Mouse (Mus musculus): ENCODE measurements at regions not wholly inside any gene's neighbourhood (a gene's known extent, or its start where the extent isn't known, plus 50 kb on each side); places are given as distances from the start of the nearest gene placed in this dataset.

DNA sequence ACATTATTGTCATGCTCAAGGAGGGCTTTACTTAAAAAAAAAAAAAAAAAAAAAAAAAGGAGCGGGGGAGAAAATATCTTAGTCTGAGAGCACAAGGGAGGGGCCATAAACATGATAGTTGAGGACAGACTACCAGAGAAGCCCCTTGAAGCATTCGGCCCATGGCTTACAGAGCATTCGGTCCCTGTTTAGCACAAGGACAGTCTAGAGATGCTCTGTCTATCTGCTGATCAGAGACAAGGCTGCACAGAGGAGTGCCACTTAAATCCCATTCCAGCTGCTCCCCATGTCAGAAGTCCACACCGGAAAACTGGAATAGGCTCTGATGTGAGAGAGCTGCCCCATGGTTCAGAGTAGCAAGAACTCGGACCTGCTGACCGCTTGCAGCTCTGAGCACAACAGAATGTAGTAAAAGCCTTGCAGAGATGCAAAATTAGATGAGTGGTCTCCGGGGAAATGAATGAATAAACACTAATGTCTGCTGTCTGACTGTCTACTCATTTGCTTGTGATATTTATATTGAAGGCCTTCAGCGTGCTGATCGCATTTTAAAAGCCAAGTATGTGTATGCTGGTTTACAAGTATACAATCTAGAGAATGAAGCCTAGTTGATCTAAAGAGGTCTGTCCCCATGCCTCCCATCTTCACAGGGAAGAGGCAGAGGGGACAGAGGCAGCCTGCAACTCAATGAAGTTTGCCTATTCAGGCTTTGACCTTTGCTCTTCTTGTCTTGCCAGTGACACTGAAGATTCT is 158.4 kb upstream of the Zbtb20 start:
- intact Hi-C loops (cut with DNase I): no loop called here
- DNase-seq: no peak

GRCm38 (mm10) chr16:42702676-42703075 is 173.0 kb upstream of the Zbtb20 start:
- no peak for DNase-seq
- intact Hi-C loops (cut with DNase I): no loop called here

DNA sequence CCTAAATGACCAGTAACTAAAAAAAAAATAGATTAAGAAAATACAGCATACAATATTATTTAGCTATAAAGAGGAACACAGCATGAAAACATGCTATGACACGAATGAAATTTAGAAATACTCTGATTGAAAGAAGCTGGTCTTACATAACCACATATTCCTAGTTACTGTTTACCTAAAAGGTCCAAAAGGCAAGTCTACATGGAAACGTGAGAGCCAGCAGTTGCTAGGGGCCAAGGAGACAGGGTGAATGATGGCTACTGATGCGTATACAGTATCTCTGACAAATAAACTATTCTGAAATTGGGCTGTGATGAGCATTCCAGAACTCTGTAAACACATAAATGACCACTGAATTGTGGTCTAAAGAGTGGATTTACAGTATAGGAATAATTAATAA is 194.5 kb upstream of the Zbtb20 start:
- intact Hi-C loops (cut with DNase I): no loop called here
- DNase-seq: no peak

- intact Hi-C loops (cut with DNase I): loop anchor here (10.0 kb wide), 1 partner anchor 108 kb away; no protein-coding TSS in a partner anchor
- no peak for DNase-seq
These were observed 198.5 kb upstream of the Zbtb20 start for GRCm38 (mm10) chr16:42677211-42677610.

DNA sequence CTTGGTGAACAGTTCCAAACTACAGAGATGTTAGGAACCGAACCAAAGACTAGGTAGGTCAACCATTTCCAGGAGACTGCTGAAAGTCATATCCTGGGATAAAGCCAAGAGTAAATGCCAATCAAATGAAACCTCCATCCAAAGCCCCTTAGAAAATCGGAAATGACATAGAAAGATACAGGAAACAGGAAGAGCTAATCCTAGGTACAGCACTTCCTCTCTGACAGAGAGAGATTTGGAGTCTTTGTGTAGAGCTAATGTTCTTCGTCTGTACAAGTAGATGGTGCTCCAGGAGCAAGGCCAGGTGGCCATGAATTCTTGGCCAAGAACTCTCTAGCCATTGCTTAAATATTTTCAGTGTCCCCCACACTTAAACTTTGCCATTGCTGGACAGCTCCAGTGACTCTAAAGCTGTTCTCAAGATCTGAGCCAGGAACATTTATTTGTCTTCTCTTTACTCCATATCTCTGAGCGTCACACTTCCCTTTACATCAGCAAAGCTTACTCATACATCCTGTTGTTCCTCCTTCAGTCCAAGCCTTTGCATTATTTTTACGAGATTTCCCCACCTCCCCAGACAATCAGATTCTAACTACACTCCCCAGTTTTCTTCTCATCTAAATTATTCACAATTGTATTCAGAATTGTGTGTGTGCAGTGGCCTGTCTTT is 199.1 kb upstream of the Zbtb20 start:
- peak in 1 of 2 experiments; percentile 5 for DNase-seq
- intact Hi-C loops (cut with DNase I): loop anchor here (10.0 kb wide), 1 partner anchor 108 kb away; no protein-coding TSS in a partner anchor

- intact Hi-C loops (cut with DNase I): loop anchor here (10.0 kb wide), 1 partner anchor 110 kb away; no protein-coding TSS in a partner anchor
These were observed 200.7 kb upstream of the Zbtb20 start for GRCm38 (mm10) chr16:42675031-42675430.

GRCm38 (mm10) chr16:42666601-42667000 is 209.1 kb upstream of the Zbtb20 start:
- intact Hi-C loops (cut with DNase I): no loop called here

More at GRCm38 (mm10) chr16:42675031-42675430, 200.7 kb upstream of the Zbtb20 start:
- DNase-seq: no peak

DNA sequence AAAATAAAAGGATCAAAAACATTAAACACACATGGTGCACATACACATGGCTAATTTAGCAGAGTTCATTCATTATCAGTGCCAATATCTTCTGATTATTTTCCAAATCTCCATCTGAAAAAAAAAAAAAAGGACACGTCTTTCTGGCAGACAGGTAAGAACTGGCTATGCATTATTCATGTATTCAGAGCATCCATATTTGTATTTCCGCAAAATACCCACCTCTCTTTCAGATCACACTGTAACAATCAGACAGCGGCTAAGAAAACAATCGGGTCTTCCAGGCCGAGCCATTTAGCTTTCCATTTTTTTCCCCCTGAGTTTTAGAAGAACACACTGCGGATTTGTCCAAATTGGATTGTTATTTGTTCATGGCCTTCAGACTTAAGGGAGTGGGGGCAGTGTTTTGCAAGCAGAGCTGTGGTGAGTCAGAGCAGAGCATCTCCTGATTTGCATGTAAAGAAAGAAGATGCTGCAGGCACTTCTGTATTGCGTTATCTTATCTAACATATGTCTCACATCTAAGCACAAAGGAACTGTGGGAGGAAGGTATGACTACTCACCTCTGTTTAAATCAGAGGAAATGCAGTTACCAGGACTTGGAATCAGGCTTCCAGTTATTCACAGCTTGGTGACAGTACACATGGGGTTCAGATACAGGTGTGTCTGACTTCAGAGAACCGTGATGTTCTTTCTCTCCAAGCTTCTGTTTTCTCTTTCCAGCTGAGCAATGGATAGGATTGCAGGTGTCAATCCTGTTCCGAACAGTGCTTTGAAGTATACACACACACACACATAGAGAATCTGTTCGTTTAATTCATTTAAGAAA is 223.6 kb upstream of the Zbtb20 start:
- intact Hi-C loops (cut with DNase I): no loop called here
- DNase-seq: no peak

More at GRCm38 (mm10) chr16:42666601-42667000, 209.1 kb upstream of the Zbtb20 start:
- no peak for DNase-seq

DNA sequence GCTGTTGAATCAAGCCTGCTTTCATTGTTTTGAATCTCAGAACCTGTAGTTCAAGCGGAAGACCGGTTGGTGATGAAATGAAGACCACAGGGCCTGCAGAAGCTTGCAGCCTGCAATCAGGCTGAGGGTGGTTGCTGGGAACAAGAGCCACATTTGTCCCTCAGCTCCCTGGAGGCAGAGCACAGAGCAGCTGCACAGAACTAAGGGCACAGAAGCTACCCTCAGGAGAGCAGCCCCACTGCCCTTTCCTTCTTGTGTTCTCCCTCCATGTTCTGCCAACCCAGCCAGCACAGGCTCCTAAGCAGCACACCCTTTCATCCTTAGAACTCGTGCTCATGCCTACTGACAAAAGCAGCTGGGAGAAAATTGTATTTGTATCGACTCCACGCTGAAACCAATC is 225.9 kb upstream of the Zbtb20 start:
- no peak for DNase-seq
- intact Hi-C loops (cut with DNase I): no loop called here

DNA sequence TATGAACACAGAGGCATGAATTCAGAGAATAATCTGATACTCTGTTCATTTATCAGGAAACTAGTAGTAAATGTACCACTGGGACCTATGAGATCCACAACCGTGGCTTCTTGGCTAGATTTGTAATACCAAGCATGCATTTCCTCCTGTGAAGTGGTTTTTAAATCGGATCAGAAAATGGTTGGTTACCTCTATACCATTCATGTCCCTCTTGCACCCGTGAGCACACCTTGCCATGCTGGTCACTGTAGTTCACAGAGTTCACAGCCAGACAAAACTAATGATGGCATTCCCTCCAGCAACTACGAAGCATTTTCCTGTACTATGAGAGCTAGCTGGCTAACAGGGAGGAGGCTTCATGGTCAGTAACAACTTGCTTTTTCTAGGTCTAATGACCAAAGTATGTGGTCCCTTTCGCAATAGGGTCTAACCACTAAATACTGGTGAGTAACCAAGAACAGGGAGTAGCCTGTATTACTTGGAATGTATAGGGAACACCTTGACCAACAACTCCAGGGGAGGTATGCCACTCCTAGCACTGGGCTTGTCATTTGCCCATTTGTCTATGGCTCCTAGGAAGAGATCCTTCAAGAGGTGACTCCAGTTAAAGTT is 227.0 kb upstream of the Zbtb20 start:
- intact Hi-C loops (cut with DNase I): no loop called here

DNA sequence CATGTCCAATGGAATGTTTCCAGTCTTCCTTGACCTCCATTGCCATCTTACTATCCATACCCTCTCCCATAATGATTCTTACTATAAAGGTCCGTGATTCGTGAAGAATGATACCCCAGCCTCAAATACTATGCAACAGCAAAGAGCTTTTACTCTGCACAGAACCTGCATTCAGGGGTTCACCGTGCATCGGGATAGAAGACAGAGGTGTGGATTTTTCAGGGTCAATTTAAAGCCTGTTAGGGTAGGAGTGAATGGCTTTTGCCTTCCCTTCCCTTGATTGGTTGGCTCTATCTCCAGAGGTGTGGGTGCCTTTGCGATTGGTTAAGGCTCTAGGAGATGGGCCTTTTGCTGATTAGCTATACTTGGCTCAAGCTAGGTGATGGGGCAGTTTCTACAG is 227.9 kb upstream of the Zbtb20 start:
- intact Hi-C loops (cut with DNase I): no loop called here
- DNase-seq: no peak

More for the DNA sequence above, 227.0 kb upstream of the Zbtb20 start:
- no peak for DNase-seq

GRCm38 (mm10) chr16:42635766-42636165 is 239.9 kb upstream of the Zbtb20 start:
- DNase-seq: no peak
- intact Hi-C loops (cut with DNase I): no loop called here

DNA sequence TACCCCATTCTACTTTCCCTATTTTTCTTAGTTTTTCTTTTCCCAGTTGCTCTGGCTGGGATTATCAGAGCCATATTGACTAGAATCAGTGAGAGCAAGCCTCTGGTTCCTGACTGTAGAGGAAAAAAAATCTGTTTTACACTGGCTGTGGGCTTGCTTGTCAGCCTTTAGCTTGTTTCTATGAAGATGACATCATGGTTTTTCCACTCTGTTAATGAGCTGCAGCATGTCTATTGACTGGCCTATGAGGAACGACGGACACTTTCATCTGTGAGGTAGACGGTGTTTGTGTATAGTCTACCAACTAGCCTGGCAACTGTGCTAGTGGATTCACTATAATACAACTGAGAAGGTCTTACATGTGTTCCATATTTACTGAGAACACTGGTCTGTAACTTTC is 248.0 kb upstream of the Zbtb20 start:
- no peak for DNase-seq
- intact Hi-C loops (cut with DNase I): no loop called here

GRCm38 (mm10) chr16:42615920-42616319 is 259.8 kb upstream of the Zbtb20 start:
- intact Hi-C loops (cut with DNase I): no loop called here

DNA sequence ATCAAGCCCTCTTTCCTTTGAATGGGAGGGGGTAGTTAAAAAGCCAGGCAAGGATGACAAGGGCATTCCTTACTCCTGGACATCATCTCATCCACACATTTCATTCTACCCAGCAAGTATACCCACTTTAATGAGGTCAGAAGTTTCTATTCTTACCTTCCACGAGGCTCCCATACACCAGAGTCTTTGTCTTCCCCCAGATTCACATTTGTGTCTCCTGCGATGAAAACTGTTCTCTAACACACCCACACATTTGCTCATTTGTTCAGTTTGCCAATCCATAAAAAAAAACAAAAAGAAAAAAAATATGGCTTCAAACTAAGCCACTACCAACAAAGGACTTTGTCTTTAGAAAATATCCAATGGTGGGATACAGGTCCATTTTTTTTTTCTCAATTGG is 263.7 kb upstream of the Zbtb20 start:
- no peak for DNase-seq
- intact Hi-C loops (cut with DNase I): no loop called here

More at GRCm38 (mm10) chr16:42615920-42616319, 259.8 kb upstream of the Zbtb20 start:
- no peak for DNase-seq

DNA sequence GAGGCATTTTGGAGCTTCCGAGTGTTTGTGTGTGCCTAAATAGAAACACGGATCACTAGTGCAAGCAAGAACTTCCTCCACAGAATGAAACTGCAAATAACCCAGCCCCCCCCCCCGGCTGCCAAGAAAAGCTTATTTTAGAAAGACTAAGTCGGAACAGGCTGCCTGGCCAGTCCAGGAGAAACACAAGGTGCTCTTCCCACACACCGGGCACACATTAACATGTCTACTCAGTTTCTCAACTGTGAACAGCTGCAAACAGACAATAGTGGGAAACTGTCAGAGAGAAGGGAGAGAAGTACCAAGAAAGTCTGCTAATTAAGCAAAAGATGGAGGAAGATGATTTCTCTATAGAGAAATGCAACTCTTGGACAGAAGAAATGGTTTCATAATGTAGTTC is 267.3 kb upstream of the Zbtb20 start:
- intact Hi-C loops (cut with DNase I): no loop called here
- no peak for DNase-seq

DNA sequence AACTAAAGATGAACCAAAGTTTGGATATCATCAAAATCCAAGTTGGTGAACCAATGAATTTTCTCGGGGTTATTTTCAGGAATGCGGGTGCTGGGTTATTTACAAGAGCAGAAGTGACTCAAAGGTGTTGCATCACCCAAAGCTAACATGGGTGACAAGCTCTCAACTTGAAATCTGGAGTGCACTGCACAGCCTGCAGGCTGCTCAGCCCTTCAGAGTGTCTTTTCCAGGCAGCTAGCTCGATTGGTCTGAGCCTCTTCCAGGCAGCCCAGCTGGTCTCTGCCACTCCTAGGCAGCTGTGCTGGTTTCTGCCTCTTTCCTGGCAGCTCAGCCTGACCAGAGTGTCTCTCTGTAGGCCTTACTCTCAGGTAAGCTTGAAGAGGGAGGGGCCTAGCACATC is 251.9 kb upstream of the Gap43 start:
- intact Hi-C loops (cut with DNase I): no loop called here

DNA sequence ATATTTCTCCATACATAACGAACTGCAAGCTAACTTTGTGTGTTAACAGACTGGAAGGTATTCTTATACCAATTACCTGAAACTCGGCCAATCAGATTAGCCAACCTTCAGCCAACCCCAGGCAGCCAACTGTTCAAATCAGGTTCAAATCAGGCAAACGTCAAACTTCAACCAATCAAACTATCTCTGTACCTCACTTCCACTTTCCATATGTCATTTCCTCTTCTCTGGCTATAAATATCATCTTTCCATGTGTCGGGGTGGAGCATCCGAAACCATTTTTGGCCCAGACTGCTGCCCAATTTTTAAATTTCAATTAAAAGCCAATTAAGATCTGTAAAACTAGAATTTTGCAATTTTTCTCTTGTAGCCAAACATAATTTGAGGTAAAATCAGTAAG is 251.1 kb upstream of the Gap43 start:
- intact Hi-C loops (cut with DNase I): no loop called here
- DNase-seq: no peak

More for the DNA sequence above, 251.9 kb upstream of the Gap43 start:
- no peak for DNase-seq

DNA sequence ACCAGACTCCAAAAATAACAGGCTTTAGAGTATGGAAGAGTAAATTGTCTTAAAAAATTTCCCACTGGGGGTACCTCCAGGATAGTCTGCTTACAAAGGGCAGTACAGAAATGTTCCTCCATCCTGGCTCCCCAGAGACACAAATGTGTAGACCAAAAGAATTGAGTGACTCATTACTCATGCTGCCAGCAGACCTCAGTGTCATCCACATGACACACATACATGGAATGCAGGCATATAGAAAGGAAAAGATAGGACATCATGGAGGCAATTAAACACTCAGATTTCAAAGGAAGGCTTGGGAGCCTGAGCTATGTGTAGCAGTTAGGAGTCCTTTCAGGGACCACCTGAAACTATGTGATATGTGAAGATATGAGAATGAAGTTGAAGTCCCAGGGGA is 245.7 kb upstream of the Gap43 start:
- intact Hi-C loops (cut with DNase I): no loop called here
- DNase-seq: no peak

DNA sequence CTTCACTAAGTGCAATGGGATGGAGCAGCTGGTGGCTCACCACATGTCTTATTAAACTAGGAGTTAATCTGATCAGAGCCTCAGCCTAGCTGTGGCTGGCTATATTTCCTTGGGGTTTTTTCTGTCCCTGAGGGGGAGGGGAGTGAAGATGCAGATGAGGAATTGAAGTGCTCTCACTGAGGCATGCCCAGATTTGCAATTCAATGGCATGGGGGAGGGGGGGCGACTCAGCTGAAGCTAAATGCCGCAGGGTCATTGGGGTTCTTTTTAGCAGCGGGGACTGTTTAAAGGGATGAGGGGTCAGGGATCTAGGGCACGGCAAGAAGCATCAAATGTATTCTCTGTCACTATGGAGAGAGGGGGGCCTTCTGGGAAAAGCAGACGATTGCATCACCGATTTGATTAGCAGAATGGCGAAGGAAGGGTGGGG is 235.1 kb upstream of the Gap43 start:
- DNase-seq: no peak
- intact Hi-C loops (cut with DNase I): no loop called here

DNA sequence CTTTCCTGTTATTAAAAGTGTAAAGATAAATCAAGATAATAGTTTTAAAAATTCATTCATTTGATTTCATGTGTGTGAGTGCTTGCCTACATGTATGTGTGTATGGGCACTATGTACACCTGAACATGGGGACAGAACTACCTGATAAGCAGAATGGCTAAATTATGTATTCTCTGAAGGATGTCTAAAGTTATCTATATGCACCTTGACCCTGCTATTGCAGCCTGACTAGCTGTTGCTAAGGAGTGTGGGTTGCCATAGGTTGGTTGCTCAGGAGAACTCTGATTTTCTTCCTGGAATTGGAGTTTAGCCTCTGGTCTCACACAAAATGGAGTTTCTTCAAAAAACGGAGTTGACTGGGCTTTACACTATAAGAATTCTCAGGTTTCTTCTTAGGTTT is 234.5 kb upstream of the Gap43 start:
- intact Hi-C loops (cut with DNase I): no loop called here
- no peak for DNase-seq

Measured in heart, postnatal 14 days (tissue).